Mouse (Mus musculus) stomach, postnatal 0 days (tissue): ENCODE measurements around the gene Disc1.

ENCODE experiments used
- CTCF ChIP-seq: IDR thresholded peaks from 2 replicates; pipeline ENCODE4 v1.5.1; 2016; ENCODE audit warnings: antibody characterized with exemption, low read depth, mild to moderate bottlenecking, moderate library complexity
- EP300 ChIP-seq: optimal IDR thresholded peaks from 2 replicates; pipeline ENCODE3; 2016; ENCODE audit warnings: antibody characterized with exemption

- TF ChIP-seq EP300 (no peak), CTCF (no peak)
These were observed 218.3 kb downstream of the Disc1 start for GRCm38 (mm10) chr8:125272089-125272866.
